Mouse (Mus musculus): ENCODE measurements around the gene Rhox3c.
"Not testable (repeated sequence)": the region's sequence is repeated elsewhere in the genome, so short reads cannot be mapped to it uniquely, and the experiment has no call there.

Rhox3c gene

DNA sequence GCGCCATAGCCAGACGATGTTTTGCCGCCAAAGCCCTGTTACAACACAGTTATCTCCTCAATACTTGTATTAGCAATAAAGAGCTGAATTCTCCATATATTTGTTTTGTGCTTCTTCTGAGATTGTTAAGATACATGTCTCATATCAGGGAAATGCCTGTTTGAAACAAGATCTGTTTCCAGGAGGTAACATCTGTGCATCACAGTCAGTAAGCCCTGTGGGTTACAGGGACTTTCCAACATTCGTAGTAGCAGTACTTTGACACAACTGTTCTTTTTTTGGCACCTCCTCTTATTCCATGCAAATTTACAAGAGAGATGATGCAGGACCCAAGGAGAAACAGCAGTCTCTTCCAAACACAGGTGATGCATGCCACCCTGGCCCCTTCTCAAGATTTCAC is at the start of gene Rhox3c:
Gene Rhox3c, plus strand, starts transcription at position 301 of the 400 bp plus-strand sequence.
- not testable (repeated sequence) for DNase-seq

DNA sequence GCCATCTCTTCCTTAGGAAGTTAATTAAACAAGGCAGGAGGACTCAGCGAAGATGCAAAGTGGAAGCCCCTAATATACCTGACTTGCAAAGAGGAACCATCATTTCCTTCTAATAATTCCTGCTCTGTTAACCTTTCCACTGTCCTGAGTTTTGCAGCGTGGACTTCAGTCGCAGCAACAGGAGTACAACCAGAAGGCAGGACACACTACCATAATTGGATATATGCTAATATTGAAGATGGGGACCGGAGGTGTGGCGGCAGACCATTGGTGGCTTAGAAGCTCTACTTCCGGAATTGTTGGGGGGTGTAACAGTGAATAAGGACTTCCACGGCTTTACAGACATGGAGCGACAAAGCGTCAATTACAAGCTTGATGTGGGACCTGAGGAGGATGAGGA is 46.6 kb upstream of the Rhox3c start, which contains the start of gene Rhox2b:
Gene Rhox2b, plus strand, starts transcription at position 301 of the 400 bp plus-strand sequence.
- not testable (repeated sequence) for DNase-seq

DNA sequence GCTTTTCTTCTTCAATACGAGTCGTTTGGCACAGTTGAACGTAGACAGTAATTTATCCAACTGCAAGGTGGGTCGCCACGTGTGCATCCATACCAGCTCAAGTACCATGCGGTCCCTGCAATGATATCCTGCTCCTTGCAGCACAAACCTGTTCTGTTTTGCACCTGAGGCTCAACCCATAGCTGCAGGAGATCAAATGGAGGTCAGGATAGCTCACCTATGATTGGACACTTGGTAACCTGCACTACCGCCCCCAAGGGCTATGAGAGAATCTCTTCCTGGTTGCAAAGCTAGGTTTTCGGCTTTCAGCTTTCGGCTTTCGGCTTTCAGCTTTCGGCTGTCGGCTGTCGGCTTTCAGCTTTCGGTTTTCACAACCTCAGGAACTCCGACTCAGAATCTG is 26.2 kb upstream of the Rhox3c start, which contains the start of gene Rhox4b:
Gene Rhox4b, plus strand, starts transcription at position 301 of the 400 bp plus-strand sequence.
- DNase-seq, result not testable (repeated sequence)

DNA sequence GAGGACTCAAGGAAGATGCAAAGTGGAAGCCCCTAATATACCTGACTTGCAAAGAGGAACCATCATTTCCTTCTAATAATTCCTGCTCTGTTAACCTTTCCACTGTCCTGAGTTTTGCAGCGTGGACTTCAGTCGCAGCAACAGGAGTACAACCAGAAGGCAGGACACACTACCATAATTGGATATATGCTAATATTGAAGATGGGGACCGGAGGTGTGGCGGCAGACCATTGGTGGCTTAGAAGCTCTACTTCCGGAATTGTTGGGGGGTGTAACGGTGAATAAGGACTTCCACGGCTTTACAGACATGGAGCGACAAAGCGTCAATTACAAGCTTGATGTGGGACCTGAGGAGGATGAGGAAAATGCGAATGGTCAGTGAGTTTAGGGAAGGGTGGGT is 5.0 kb upstream of the Rhox3c start, which contains the start of gene Rhox2c:
Gene Rhox2c, plus strand, starts transcription at position 301 of the 400 bp plus-strand sequence.
- not testable (repeated sequence) for DNase-seq

DNA sequence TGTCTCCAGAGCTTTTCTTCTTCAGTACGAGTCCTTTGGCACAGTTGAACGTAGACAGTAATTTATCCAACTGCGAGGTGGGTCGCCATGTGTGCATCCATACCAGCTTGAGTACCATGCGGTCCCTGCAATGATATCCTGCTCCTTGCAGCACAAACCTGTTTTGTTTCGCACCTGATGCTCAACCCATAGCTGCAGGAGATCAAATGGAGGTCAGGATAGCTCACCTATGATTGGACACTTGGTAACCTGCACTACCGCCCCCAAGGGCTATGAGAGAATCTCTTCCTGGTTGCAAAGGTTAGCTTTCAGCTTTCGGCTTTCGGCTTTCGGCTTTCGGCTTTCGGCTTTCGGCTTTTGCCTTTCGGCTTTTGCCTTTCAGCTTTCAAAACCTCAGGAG is 21.7 kb downstream of the Rhox3c start, which contains the start of gene Rhox4c:
Gene Rhox4c, plus strand, starts transcription at position 301 of the 400 bp plus-strand sequence.
- DNase-seq, result not testable (repeated sequence)

DNA sequence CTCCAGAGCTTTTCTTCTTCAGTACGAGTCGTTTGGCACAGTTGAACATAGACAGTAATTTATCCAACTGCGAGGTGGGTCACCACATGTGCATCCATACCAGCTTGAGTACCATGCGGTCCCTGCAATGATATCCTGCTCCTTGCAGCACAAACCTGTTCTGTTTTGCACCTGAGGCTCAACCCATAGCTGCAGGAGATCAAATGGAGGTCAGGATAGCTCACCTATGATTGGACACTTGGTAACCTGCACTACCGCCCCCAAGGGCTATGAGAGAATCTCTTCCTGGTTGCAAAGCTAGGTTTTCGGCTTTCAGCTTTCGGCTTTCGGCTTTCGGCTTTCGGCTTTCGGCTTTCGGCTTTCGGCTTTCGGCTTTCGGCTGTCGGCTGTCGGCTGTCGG is 55.7 kb downstream of the Rhox3c start, which contains the start of gene Rhox4d:
Gene Rhox4d, plus strand, starts transcription at position 301 of the 400 bp plus-strand sequence.
- DNase-seq, result not testable (repeated sequence)
